Mouse (Mus musculus): Measurements from ENCODE around the gene Rab39b. TPM values are rescaled to one million over a fixed set of nuclear protein-coding genes. Genes with fewer than 3 reads are reported as not detected.

Rab39b gene
- total RNA-seq (2021) = 10 to 100 TPM; 37.6 to 38.8 TPM
- long read RNA-seq, experiment 1, transcript Rab39b-201 (2 exons, 3,401 nt) = major isoform, 29 of 32 reads
- long read RNA-seq, experiment 1, partial matches to known transcripts = 3 of 32 reads
- long read RNA-seq, experiment 1, other reads (novel, unspliced or antisense) = 0 of 32 reads
- long read RNA-seq, experiment 2, transcript Rab39b-201 (2 exons, 3,401 nt) = major isoform, 23 of 23 reads
- long read RNA-seq, experiment 2, partial matches to known transcripts = 0 of 23 reads
- long read RNA-seq, experiment 2, other reads (novel, unspliced or antisense) = 0 of 23 reads

GRCm38 (mm10) chrX:75577582-75578324, at the start of gene Rab39b:
Gene Rab39b (minus strand): TSS chrX:75578231.
- TF ChIP-seq CTCF (IDR thresholded peaks at IDR 0.05) = no peak
- intact Hi-C loops (cut with DNase I) = loop anchor here (5.0 kb wide), 1 partner anchor 95 kb away; no protein-coding TSS in a partner anchor
- peak within 1 kb of the TSS; percentile 87 for H3K27ac ChIP-seq
- peak within 1 kb of the TSS; percentile 49 for H3K4me3 ChIP-seq
- peak; percentile 59 to 63 for DNase-seq (ENCODE audit: extremely low spot score in 1 of 2, low spot score in 2 of 2)

GRCm38 (mm10) chrX:75578539-75578938, 508 bp upstream of the Rab39b start:
- intact Hi-C loops (cut with DNase I) = loop anchor here (5.0 kb wide), 1 partner anchor 94 kb away; no protein-coding TSS in a partner anchor
- no peak overlapping the region for H3K27ac ChIP-seq
- TF ChIP-seq CTCF (IDR thresholded peaks at IDR 0.05) = no peak
- H3K4me3 ChIP-seq = no peak overlapping the region
- no peak for DNase-seq (ENCODE audit: extremely low spot score in 1 of 2, low spot score in 2 of 2)

Other genes with a start within 250 kb of the Rab39b start
- 10 to 100 TPM; 51.6 to 51.8 TPM for gene Fundc2, start 195.8 kb downstream of the Rab39b start, total RNA-seq (2021)
- 1 to 10 TPM; 3.6 TPM for gene F8, start 195.6 kb downstream of the Rab39b start, total RNA-seq (2021)
- gene Cmc4, start 161.6 kb downstream of the Rab39b start, total RNA-seq (2021) = 10 to 100 TPM; 14.1 to 14.4 TPM
- gene Mtcp1, start 161.6 kb downstream of the Rab39b start, total RNA-seq (2021) = 10 to 100 TPM in 1 of 2 experiments, 1 to 10 TPM in 1; 9.2 to 10.5 TPM
- gene Brcc3, start 161.6 kb downstream of the Rab39b start, total RNA-seq (2021) = 10 to 100 TPM; 30.9 to 37.1 TPM
- 10 to 100 TPM; 63.6 to 64.8 TPM for gene Vbp1, start 63.9 kb downstream of the Rab39b start, total RNA-seq (2021)

Data from left cerebral cortex, adult 2 months (tissue).